Mouse (Mus musculus) limb, embryonic 14.5 days (tissue): Measurements from ENCODE around the gene Ttc21b. TPM values are rescaled to one million over a fixed set of nuclear protein-coding genes. Genes with fewer than 3 reads are reported as not detected.

Experiments
- ATAC-seq: fragments of 200-750 bp; cut with Nextera tagmentation; 2 replicates; pipeline ENCODE4 v1.8.0; 2017; ENCODE audit warnings: low read depth, moderate number of reproducible peaks, moderate TSS enrichment; ENCODE audit not compliant: low FRiP score
- DNase-seq: peaks from one replicate; pipeline ENCODE4 v3.0.0-alpha.2; 2015; ENCODE audit warnings: low spot score
- H3K27ac ChIP-seq: fragments of 300-500 bp; sonication (generic); replicated peaks from 2 replicates; pipeline ENCODE4 v1.5.1; 2014; ENCODE audit warnings: low read depth, mild to moderate bottlenecking, low read length, moderate library complexity, mixed read lengths
- H3K27me3 ChIP-seq: fragments of 300-500 bp; sonication (generic); 2 replicates; pipeline ENCODE4 v1.6.1; 2014; ENCODE audit warnings: low read length, mixed read lengths; ENCODE audit not compliant: control insufficient read depth, insufficient read depth
- H3K36me3 ChIP-seq: fragments of 300-500 bp; sonication (generic); 2 replicates; pipeline ENCODE4 v1.6.1; 2014; ENCODE audit warnings: mild to moderate bottlenecking, low read length, moderate library complexity, mixed read lengths; ENCODE audit not compliant: control insufficient read depth, insufficient read depth
- H3K4me1 ChIP-seq: fragments of 300-500 bp; sonication (generic); 2 replicates; pipeline ENCODE4 v1.6.1; 2014; ENCODE audit warnings: antibody characterized with exemption, low read length, mixed read lengths; ENCODE audit not compliant: control insufficient read depth, insufficient read depth
- H3K4me2 ChIP-seq: fragments of 300-500 bp; sonication (generic); replicated peaks from 2 replicates; pipeline ENCODE4 v1.6.1; 2014; ENCODE audit warnings: low read depth, mild to moderate bottlenecking, low read length, moderate library complexity; ENCODE audit not compliant: severe bottlenecking
- H3K4me3 ChIP-seq: fragments of 300-500 bp; sonication (generic); replicated peaks from 2 replicates; pipeline ENCODE4 v1.5.1; 2014; ENCODE audit warnings: low read length
- H3K9ac ChIP-seq: fragments of 300-500 bp; sonication (generic); 2 replicates; pipeline ENCODE4 v1.6.1; 2014; ENCODE audit warnings: mild to moderate bottlenecking, low read depth, low read length, moderate library complexity; ENCODE audit not compliant: severe bottlenecking
- H3K9me3 ChIP-seq: fragments of 300-500 bp; sonication (generic); 2 replicates; pipeline ENCODE4 v1.6.1; 2016; ENCODE audit warnings: low read length; ENCODE audit not compliant: control insufficient read depth
- POLR2A ChIP-seq: fragments of 200-500 bp; IDR thresholded peaks from 2 replicates; pipeline ENCODE4 v1.8.0; 2012; ENCODE audit warnings: inconsistent platforms, mild to moderate bottlenecking, moderate library complexity, borderline replicate concordance; ENCODE audit not compliant: insufficient read depth, insufficient read length; ENCODE audit errors: extremely low read depth
- WGBS: fragments of 180-500 bp; shearing (Covaris S2); extraction: QIAGEN DNeasy Blood & Tissue Kit; methylation state at CpG from one replicate; pipeline ENCODE4 v1.1.7; 2014; 5-methylcytosine and 5-hydroxymethylcytosine counted together
- polyA plus RNA-seq, 2 experiments: library from polyadenylated mRNA; depleted of rRNA in 1 of 2; stranded (reverse) in 1 of 2; unstranded in 1 of 2; fragments of >200 nt; fragmentation: Nextera tagmentation in 1 of 2; extraction: Ambion mirVana in 1 of 2; gene quantifications; 2 replicates each; pipeline versions ENCODE4 v1.2.1 to v1.2.3; 2012 to 2014

Ttc21b gene
- polyA plus RNA-seq (2012; rRNA removed) (12.6 and 14.7 TPM in 2 replicates), polyA plus RNA-seq (2014; fragmentation: Nextera tagmentation; extraction: Ambion mirVana) (12.0 and 14.1 TPM in 2 replicates)

DNA sequence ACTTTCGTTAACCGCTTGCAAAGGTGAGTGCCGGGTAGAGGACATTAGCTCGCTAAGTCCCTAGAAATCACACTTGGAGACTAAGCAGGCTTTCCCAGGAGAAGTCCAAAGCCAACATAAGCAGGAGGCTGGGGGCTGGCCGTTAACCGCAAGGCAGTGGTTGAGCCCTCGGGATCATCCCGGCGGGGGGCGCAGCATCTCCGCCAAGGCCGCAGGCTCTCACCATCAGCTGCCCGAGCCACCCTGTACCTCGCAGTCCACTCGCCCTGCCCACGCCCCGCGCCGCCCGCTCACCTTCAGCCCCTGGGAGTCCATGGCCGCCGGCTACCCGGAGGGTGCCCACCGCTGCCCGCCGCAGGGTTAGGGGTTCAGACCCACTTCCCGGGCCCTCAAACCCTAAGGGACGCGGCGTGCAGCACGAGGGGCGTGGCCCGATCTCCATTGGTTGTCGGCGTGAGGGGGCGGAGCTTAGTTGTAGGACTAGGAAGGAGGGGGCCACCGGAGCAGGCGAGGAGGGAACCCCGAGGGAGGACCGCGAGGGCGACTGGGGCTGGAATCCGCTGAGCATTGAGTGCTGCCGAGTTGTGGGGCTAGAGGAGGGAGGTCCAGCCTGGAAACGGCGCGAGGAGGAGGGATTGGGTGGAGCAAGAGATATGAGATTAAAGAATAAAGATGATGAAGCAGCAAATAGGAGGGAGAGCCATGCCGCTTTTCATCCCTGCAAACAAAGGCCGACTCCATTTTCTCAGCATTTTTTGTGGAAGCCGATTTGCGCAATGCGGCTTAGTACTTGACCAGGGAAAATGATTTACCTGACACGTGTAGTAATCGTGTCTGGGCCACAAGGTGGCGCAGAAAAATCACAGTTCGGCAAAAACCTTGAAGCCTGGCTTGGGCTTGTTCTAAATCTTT is at the start of gene Ttc21b:
TSS of gene Ttc21b (minus strand) at position 398 of the 912 bp plus-strand sequence.
- Histone ChIP-seq H3K4me2 (peak within 1 kb of the TSS; percentile 61), H3K27ac (peak within 1 kb of the TSS; percentile 52), H3K9ac (peak within 1 kb of the TSS; percentile 75), H3K4me1 (peaks cover 4% of the 10 kb centered on the region; the same call in 1 of the 2 replicates), H3K36me3 (peaks cover 5% of the 10 kb centered on the region), H3K27me3 (no peaks in the 10 kb centered on the region), H3K9me3 (no peaks in the 10 kb centered on the region), H3K4me3 (peak within 1 kb of the TSS; percentile 86)
- DNase-seq (peak; percentile 98), ATAC-seq (peak; percentile 99)
- under 1% methylated on average over 56 of the region's 56 CpGs for WGBS
- peak; percentile 47; the same call in 1 of the 2 replicates for TF ChIP-seq POLR2A

DNA sequence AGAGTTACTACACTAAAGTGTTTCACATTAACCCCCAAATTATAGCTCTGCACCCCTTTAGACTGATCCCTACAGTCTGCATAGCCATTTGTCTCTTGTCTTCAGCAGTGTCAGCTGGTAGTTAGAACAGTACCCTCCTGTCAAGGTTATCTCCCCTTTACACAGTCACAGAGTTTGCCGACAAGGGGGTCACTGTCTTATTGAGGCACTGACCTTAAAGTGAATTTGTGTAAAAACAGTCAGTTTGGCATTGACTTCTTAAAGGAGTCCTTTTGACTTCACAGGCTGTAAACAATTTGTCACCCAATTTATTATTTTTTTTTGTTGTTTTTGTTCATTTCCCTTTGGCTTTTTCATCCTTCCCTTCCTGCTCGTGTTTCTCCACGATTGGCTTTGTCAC is 16.1 kb upstream of the Ttc21b start:
- DNase-seq, result no peak
- H3K27me3 ChIP-seq, result no peaks in the 10 kb centered on the region

DNA sequence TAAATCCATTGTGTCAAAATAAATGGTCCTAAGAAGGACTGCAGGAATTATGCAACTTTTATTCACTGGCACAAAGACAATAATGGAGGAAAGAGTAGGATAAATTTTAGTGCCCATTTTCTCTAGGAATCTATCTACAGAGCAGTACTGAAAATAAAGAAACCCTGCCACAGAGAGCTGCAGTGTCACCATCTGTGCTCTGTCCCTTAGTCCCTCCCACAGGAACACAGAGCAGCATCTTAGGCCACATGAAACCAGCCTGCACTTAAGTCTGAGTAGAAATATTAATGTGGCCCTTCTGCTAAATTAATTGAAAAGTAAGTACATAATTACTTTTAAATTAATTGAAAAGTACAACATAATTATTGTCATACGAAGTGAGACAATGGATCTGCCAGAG is 12.4 kb downstream of the Ttc21b start:
- Histone ChIP-seq H3K4me2 (no peak overlapping the region), H3K36me3 (peaks cover 41% of the 10 kb centered on the region), H3K27ac (no peak overlapping the region), H3K4me3 (no peak overlapping the region), H3K4me1 (no peaks in the 10 kb centered on the region), H3K9ac (no peak overlapping the region), H3K27me3 (no peaks in the 10 kb centered on the region), H3K9me3 (no peaks in the 10 kb centered on the region)
- WGBS, result 73% methylated on average over 1 of the region's 1 CpGs
- TF ChIP-seq POLR2A, result no peak
- ATAC-seq (no peak), DNase-seq (no peak)

More for the DNA sequence above, 16.1 kb upstream of the Ttc21b start:
- no peak overlapping the region for H3K4me3 ChIP-seq
- no peak for ATAC-seq
- no peaks in the 10 kb centered on the region for H3K36me3 ChIP-seq
- H3K4me2 ChIP-seq, result no peak overlapping the region
- no peak overlapping the region for H3K27ac ChIP-seq
- no peaks in the 10 kb centered on the region for H3K4me1 ChIP-seq
- WGBS, result 86% methylated on average over 3 of the region's 3 CpGs
- TF ChIP-seq POLR2A, result no peak
- no peak overlapping the region for H3K9ac ChIP-seq
- no peaks in the 10 kb centered on the region for H3K9me3 ChIP-seq

DNA sequence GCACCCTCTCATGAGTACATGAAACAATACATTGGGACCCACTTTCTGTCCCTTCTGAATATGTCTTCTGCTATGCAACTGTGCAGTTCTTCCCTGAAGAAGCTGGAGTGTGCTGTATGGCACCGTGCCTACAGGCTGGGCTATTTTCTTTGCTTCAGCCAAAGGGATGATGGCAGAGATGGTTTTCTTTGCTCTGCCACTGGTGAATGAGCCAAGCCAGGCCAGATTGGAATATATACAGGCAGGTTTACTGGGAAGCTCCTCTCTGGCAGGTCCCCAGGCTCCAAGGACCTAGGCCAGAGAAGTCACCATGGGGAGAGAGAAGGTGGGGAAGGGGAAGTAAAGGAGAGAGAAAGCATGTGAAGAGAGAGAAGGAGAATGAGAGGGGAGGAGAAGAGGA is 16.1 kb downstream of the Ttc21b start:
- Histone ChIP-seq H3K4me3 (no peak overlapping the region), H3K4me1 (no peaks in the 10 kb centered on the region), H3K36me3 (peaks cover 30% of the 10 kb centered on the region), H3K4me2 (no peak overlapping the region), H3K9ac (no peak overlapping the region), H3K27ac (no peak overlapping the region), H3K9me3 (no peaks in the 10 kb centered on the region), H3K27me3 (no peaks in the 10 kb centered on the region)
- 93% methylated on average over 1 of the region's 1 CpGs for WGBS
- no peak for TF ChIP-seq POLR2A
- DNase-seq (no peak), ATAC-seq (no peak)

DNA sequence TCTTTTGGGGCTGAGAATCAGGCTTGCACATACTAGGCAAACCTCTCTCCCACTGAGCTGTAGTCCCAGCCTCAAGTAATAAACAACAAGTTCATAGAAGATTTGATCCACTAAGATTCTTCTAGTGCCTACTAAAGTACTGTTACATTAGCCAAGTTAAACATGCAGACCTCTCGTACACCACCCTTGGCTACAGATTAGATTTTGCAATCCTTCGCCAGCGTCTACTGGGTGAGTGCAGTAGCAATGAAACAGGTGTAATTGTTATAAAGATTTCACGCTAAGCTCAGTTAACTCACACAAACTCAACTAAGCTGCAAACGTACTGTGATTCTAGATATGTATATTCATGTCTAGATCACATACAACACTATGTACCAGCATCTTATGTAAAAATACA is 17.5 kb downstream of the Ttc21b start:
- no peak overlapping the region for H3K4me2 ChIP-seq
- H3K4me3 ChIP-seq, result no peak overlapping the region
- no peak for TF ChIP-seq POLR2A
- H3K36me3 ChIP-seq, result peaks cover 31% of the 10 kb centered on the region
- WGBS, result 87% methylated on average over 5 of the region's 5 CpGs
- no peak overlapping the region for H3K9ac ChIP-seq
- H3K27me3 ChIP-seq, result no peaks in the 10 kb centered on the region
- ATAC-seq (no peak), DNase-seq (no peak)
- no peak overlapping the region for H3K27ac ChIP-seq
- no peaks in the 10 kb centered on the region for H3K9me3 ChIP-seq
- no peaks in the 10 kb centered on the region for H3K4me1 ChIP-seq
